Mouse (Mus musculus) bone marrow macrophage, adult 2 months (primary cell): ENCODE data around the gene Smim13.

Experiments
- CTCF ChIP-seq: IDR thresholded peaks from 2 replicates; pipeline ENCODE4 v1.5.1; 2012; ENCODE audit warnings: low read depth, mild to moderate bottlenecking, low read length, moderate library complexity
- POLR2A ChIP-seq: IDR thresholded peaks from 2 replicates; pipeline ENCODE4 v1.6.1; 2012; ENCODE audit warnings: mild to moderate bottlenecking, low read depth, low read length, borderline replicate concordance

DNA sequence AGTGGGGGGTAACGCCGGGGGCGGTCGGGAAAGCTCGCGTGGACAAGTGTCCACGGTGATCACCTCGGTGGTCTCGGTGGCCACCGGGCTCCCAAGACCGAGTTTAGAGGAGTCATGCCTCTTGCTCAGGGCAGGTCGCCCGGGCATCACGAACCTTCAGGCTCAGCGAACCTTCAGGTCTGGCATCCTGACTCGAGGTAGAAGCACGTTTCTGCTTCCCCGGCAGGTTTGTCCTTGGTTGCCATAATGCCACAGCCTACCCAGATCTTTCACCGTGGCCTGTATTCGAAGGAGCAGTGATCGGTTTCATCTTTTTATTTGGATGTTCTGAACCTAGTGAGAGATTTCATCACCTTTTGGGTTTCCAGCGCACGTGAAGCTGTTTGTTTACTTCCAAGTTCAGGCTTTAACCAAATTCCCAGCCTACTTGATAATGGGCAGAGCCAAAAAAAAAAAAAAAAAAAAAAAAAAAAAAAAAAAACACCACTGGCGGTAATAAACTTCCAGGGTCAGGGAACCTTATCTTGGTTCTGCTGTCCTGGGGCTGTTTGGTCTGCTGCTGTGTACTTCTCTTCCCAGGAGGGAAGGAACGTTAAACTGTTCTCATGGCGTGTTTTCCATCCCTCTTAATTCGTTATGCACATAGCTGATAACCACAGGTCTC, 806 bp downstream of the Smim13 start:
- TF ChIP-seq CTCF (no peak), POLR2A (no peak)
